Mouse (Mus musculus): ENCODE results near the gene Fam76b. TPM values are rescaled to one million over a fixed set of nuclear protein-coding genes. Genes with fewer than 3 reads are reported as not detected.

Gene Fam76b
- polyA plus RNA-seq, 1 experiment from 2014 or later: 22.7 TPM

DNA sequence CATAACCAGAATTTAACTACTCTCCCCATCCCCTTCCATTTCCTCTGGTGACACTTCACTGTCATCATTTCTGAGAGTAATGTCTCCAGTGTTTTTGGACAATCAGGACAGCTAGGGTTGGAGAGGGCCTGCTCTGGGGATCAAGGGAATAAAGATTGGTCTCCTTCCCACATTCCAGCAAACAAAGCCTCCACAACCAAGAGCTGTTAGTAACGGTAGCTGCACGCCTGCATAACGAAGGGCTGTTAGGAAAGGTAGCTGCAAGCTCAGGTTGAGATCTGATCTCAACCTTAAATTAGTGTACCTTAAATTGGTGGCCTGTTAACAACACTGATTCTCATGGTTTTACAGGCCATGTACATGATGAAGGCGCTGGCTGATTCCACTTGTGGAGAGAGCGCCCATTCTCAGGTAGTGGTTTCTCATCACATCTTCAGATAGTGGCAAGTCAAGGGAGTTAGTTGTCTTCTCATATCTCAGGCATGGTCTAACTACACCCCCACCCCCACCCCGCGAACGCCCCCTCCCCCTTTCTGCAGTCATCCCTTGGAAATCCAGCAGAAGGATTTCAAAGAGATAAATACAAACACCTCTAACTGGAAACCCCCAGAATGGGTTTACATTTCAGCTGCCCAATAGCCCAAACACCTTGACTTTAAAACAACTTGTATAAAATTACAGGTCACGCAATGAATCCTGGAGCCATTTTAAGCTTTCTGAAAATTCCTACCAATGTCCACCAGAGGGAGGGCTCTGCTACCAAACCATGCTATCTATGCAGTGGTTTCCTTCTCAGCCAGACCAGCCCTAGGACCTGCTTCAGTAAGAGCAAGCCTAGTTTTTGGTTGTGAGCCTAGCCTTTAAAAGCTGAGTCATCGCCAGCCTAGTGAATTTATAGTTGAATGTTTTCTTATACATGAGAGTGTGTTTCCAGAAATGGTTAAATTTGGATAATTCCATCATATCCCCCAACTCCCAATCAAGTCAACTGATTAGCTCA is 21.3 kb downstream of the Fam76b start:
- Histone ChIP-seq H3K9ac (ENCODE audit: low read depth, low read length) (no peak overlapping the region), H3K27me3 (replicated peaks; ENCODE audit: control insufficient read depth, insufficient read depth, low read length) (no peaks in the 10 kb centered on the region), H3K4me3 (ENCODE audit: low read depth, low read length) (no peak overlapping the region), H3K27ac (replicated peaks; ENCODE audit: low read depth, low read length) (no peak overlapping the region), H3K36me3 (ENCODE audit: control insufficient read depth, insufficient read depth, low read length) (peaks cover 21% of the 10 kb centered on the region), H3K9me3 (ENCODE audit: control insufficient read depth, low read length) (no peaks in the 10 kb centered on the region), H3K4me2 (ENCODE audit: low read depth, low read length) (no peak overlapping the region), H3K4me1 (ENCODE audit: control insufficient read depth, insufficient read depth, low read length) (no peaks in the 10 kb centered on the region)
- DNase-seq (ENCODE audit: low spot score): peak; percentile 83
- peak; percentile 69; the same call in 1 of the 2 replicates for ATAC-seq (ENCODE audit: low read depth)
- 76% methylated on average over 10 of the region's 10 CpGs for WGBS

- no peaks in the 10 kb centered on the region for H3K36me3 ChIP-seq (ENCODE audit: control insufficient read depth, insufficient read depth, low read length)
- H3K27ac ChIP-seq (replicated peaks; ENCODE audit: low read depth, low read length): no peak overlapping the region
- WGBS: 33% methylated on average over 3 of the region's 3 CpGs
- ATAC-seq (ENCODE audit: low read depth) (no peak), DNase-seq (ENCODE audit: low spot score) (no peak)
- no peak overlapping the region for H3K4me3 ChIP-seq (ENCODE audit: low read depth, low read length)
- no peaks in the 10 kb centered on the region for H3K4me1 ChIP-seq (ENCODE audit: control insufficient read depth, insufficient read depth, low read length)
- no peak overlapping the region for H3K4me2 ChIP-seq (ENCODE audit: low read depth, low read length)
- no peaks in the 10 kb centered on the region for H3K27me3 ChIP-seq (replicated peaks; ENCODE audit: control insufficient read depth, insufficient read depth, low read length)
- no peaks in the 10 kb centered on the region for H3K9me3 ChIP-seq (ENCODE audit: control insufficient read depth, low read length)
- H3K9ac ChIP-seq (ENCODE audit: low read depth, low read length): no peak overlapping the region
Measured at GRCm38 (mm10) chr9:13853876-13854275, 26.4 kb downstream of the Fam76b start.

GRCm38 (mm10) chr9:13856247-13856646 is 28.7 kb downstream of the Fam76b start:
- H3K9me3 ChIP-seq (ENCODE audit: control insufficient read depth, low read length): no peaks in the 10 kb centered on the region
- ATAC-seq (ENCODE audit: low read depth): no peak
- 58% methylated on average over 1 of the region's 1 CpGs for WGBS

DNA sequence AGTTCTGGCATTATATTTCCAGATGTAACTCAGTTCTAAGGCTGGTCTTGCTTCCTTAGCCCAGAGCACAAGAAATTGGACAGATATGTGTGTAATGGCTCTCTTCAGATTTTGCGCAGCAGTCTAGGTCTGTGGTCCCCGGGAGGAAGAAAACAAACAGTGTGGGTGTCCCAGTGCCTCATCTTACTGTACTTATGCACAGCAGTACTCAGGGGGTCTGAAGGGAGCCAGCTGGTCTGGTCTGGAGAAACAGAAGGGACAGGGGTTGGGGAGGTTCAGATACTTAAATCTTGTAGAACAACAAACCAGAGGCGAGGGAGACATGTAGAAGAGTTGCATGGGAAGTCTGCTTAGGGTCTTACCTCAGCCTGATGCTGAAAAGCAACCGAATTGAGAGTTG is 29.3 kb downstream of the Fam76b start:
- no peak overlapping the region for H3K4me3 ChIP-seq (ENCODE audit: low read depth, low read length)
- H3K9ac ChIP-seq (ENCODE audit: low read depth, low read length): no peak overlapping the region
- DNase-seq (ENCODE audit: low spot score) (no peak), ATAC-seq (ENCODE audit: low read depth) (no peak)
- no peak overlapping the region for H3K27ac ChIP-seq (replicated peaks; ENCODE audit: low read depth, low read length)
- 68% methylated on average over 4 of the region's 4 CpGs for WGBS
- no peaks in the 10 kb centered on the region for H3K27me3 ChIP-seq (replicated peaks; ENCODE audit: control insufficient read depth, insufficient read depth, low read length)
- no peaks in the 10 kb centered on the region for H3K4me1 ChIP-seq (ENCODE audit: control insufficient read depth, insufficient read depth, low read length)
- no peaks in the 10 kb centered on the region for H3K36me3 ChIP-seq (ENCODE audit: control insufficient read depth, insufficient read depth, low read length)
- H3K4me2 ChIP-seq (ENCODE audit: low read depth, low read length): no peak overlapping the region
- no peaks in the 10 kb centered on the region for H3K9me3 ChIP-seq (ENCODE audit: control insufficient read depth, low read length)

More at GRCm38 (mm10) chr9:13856247-13856646, 28.7 kb downstream of the Fam76b start:
- Histone ChIP-seq H3K36me3 (ENCODE audit: control insufficient read depth, insufficient read depth, low read length) (no peaks in the 10 kb centered on the region), H3K4me2 (ENCODE audit: low read depth, low read length) (no peak overlapping the region), H3K9ac (ENCODE audit: low read depth, low read length) (no peak overlapping the region), H3K27ac (replicated peaks; ENCODE audit: low read depth, low read length) (no peak overlapping the region), H3K4me1 (ENCODE audit: control insufficient read depth, insufficient read depth, low read length) (no peaks in the 10 kb centered on the region), H3K27me3 (replicated peaks; ENCODE audit: control insufficient read depth, insufficient read depth, low read length) (no peaks in the 10 kb centered on the region), H3K4me3 (ENCODE audit: low read depth, low read length) (no peak overlapping the region)
- DNase-seq (ENCODE audit: low spot score): no peak

GRCm38 (mm10) chr9:13867646-13868045 is 40.1 kb downstream of the Fam76b start:
- Histone ChIP-seq H3K36me3 (ENCODE audit: control insufficient read depth, insufficient read depth, low read length) (no peaks in the 10 kb centered on the region), H3K4me3 (ENCODE audit: low read depth, low read length) (no peak overlapping the region), H3K4me2 (ENCODE audit: low read depth, low read length) (no peak overlapping the region), H3K4me1 (ENCODE audit: control insufficient read depth, insufficient read depth, low read length) (no peaks in the 10 kb centered on the region), H3K9me3 (ENCODE audit: control insufficient read depth, low read length) (no peaks in the 10 kb centered on the region), H3K27me3 (replicated peaks; ENCODE audit: control insufficient read depth, insufficient read depth, low read length) (no peaks in the 10 kb centered on the region), H3K27ac (replicated peaks; ENCODE audit: low read depth, low read length) (no peak overlapping the region), H3K9ac (ENCODE audit: low read depth, low read length) (no peak overlapping the region)
- 67% methylated on average over 2 of the region's 2 CpGs for WGBS
- ATAC-seq (ENCODE audit: low read depth): no peak
- DNase-seq (ENCODE audit: low spot score): no peak

DNA sequence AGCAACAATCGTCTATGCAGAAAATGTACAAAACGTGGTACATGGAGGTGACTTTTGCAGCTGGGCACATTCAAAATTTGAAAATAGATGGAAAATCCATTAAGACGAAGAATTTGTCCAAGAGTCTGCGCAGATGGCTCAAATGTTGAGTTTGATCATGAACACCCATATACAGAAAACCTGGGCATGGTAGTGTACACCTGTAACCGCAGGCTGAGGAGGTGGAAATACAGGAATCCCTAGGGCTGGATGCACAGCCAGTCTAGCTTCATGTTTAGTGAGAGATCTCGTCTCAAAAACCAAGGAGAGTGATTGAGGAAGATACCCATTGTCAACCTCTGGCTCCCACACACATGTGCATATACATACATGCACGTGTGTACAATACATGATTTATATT is 44.1 kb downstream of the Fam76b start:
- H3K4me2 ChIP-seq (ENCODE audit: low read depth, low read length): no peak overlapping the region
- WGBS: 88% methylated on average over 7 of the region's 7 CpGs
- H3K27me3 ChIP-seq (replicated peaks; ENCODE audit: control insufficient read depth, insufficient read depth, low read length): no peaks in the 10 kb centered on the region
- no peak overlapping the region for H3K27ac ChIP-seq (replicated peaks; ENCODE audit: low read depth, low read length)
- DNase-seq (ENCODE audit: low spot score) (no peak), ATAC-seq (ENCODE audit: low read depth) (no peak)
- H3K4me1 ChIP-seq (ENCODE audit: control insufficient read depth, insufficient read depth, low read length): no peaks in the 10 kb centered on the region
- no peaks in the 10 kb centered on the region for H3K9me3 ChIP-seq (ENCODE audit: control insufficient read depth, low read length)
- no peak overlapping the region for H3K4me3 ChIP-seq (ENCODE audit: low read depth, low read length)
- H3K36me3 ChIP-seq (ENCODE audit: control insufficient read depth, insufficient read depth, low read length): no peaks in the 10 kb centered on the region
- no peak overlapping the region for H3K9ac ChIP-seq (ENCODE audit: low read depth, low read length)

DNA sequence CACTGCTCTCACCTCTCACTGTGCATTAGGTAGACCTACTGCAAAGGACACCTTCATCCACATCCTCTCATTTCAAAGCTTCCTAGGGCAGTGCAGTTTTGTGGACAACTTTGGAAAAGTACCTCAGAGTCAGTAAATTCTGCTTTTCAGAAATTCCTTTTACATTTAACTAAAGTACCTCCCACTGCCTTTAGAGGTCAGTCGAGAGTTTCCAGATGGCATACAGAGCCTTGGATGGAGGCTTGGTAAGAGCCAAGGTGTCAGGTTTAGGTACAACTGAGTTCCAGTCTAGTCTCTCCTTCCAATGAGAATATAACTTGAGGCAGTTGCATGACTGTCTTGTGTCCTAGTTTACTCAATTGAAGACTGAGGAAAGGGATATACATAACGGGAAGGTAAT is 46.8 kb downstream of the Fam76b start:
- Histone ChIP-seq H3K4me2 (ENCODE audit: low read depth, low read length) (no peak overlapping the region), H3K36me3 (ENCODE audit: control insufficient read depth, insufficient read depth, low read length) (no peaks in the 10 kb centered on the region), H3K27me3 (replicated peaks; ENCODE audit: control insufficient read depth, insufficient read depth, low read length) (no peaks in the 10 kb centered on the region), H3K4me1 (ENCODE audit: control insufficient read depth, insufficient read depth, low read length) (no peaks in the 10 kb centered on the region), H3K4me3 (ENCODE audit: low read depth, low read length) (no peak overlapping the region), H3K9me3 (ENCODE audit: control insufficient read depth, low read length) (no peaks in the 10 kb centered on the region), H3K27ac (replicated peaks; ENCODE audit: low read depth, low read length) (no peak overlapping the region), H3K9ac (ENCODE audit: low read depth, low read length) (no peak overlapping the region)
- 42% methylated on average over 2 of the region's 2 CpGs for WGBS
- peak; percentile 32 for DNase-seq (ENCODE audit: low spot score)
- no peak for ATAC-seq (ENCODE audit: low read depth)

GRCm38 (mm10) chr9:13875340-13875739 is 47.8 kb downstream of the Fam76b start:
- Histone ChIP-seq H3K4me2 (ENCODE audit: low read depth, low read length) (no peak overlapping the region), H3K9me3 (ENCODE audit: control insufficient read depth, low read length) (no peaks in the 10 kb centered on the region), H3K36me3 (ENCODE audit: control insufficient read depth, insufficient read depth, low read length) (no peaks in the 10 kb centered on the region), H3K4me3 (ENCODE audit: low read depth, low read length) (no peak overlapping the region), H3K27ac (replicated peaks; ENCODE audit: low read depth, low read length) (no peak overlapping the region), H3K27me3 (replicated peaks; ENCODE audit: control insufficient read depth, insufficient read depth, low read length) (no peaks in the 10 kb centered on the region), H3K9ac (ENCODE audit: low read depth, low read length) (no peak overlapping the region), H3K4me1 (ENCODE audit: control insufficient read depth, insufficient read depth, low read length) (no peaks in the 10 kb centered on the region)
- 45% methylated on average over 2 of the region's 2 CpGs for WGBS
- DNase-seq (ENCODE audit: low spot score) (no peak), ATAC-seq (ENCODE audit: low read depth) (no peak)

GRCm38 (mm10) chr9:13880761-13881160 is 53.2 kb downstream of the Fam76b start:
- WGBS: 48% methylated on average over 1 of the region's 1 CpGs
- ATAC-seq (ENCODE audit: low read depth): no peak
- no peak overlapping the region for H3K27ac ChIP-seq (replicated peaks; ENCODE audit: low read depth, low read length)
- H3K4me2 ChIP-seq (ENCODE audit: low read depth, low read length): no peak overlapping the region
- no peak overlapping the region for H3K9ac ChIP-seq (ENCODE audit: low read depth, low read length)
- no peaks in the 10 kb centered on the region for H3K36me3 ChIP-seq (ENCODE audit: control insufficient read depth, insufficient read depth, low read length)
- no peaks in the 10 kb centered on the region for H3K27me3 ChIP-seq (replicated peaks; ENCODE audit: control insufficient read depth, insufficient read depth, low read length)
- H3K4me1 ChIP-seq (ENCODE audit: control insufficient read depth, insufficient read depth, low read length): no peaks in the 10 kb centered on the region
- no peak for DNase-seq (ENCODE audit: low spot score)
- H3K9me3 ChIP-seq (ENCODE audit: control insufficient read depth, low read length): no peaks in the 10 kb centered on the region
- H3K4me3 ChIP-seq (ENCODE audit: low read depth, low read length): no peak overlapping the region

All from embryonic facial prominence, embryonic 14.5 days (tissue).